Mouse (Mus musculus) CD4-positive, CD25-positive, alpha-beta regulatory T cell, adult 2 months (primary cell): ENCODE data around the gene Supt4a.

Experiments used
- DNase-seq: peaks from one replicate; pipeline ENCODE4 v3.0.0-alpha.2; 2012; ENCODE audit warnings: low read depth, low spot score

Gene Supt4a

DNA sequence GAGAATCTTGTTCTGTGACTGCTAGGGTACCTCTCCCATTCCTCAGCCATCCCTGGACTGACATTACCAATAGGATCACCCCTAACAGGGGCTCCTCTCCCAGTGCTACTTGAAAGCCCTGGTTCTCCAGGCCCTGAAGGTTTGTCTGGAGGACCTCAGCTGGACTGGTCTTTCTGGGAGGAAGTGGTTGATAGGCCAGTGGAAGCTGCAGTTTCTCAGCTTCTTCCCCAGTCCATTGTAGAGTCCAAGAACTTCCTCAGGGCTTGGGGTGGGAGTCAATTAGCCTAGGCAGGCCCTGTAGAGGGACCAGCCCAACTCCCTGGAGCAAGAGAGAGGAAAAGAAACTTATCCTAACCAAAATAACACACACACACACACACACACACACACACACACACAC is 11.8 kb upstream of the Supt4a start:
- no peak for DNase-seq

DNA sequence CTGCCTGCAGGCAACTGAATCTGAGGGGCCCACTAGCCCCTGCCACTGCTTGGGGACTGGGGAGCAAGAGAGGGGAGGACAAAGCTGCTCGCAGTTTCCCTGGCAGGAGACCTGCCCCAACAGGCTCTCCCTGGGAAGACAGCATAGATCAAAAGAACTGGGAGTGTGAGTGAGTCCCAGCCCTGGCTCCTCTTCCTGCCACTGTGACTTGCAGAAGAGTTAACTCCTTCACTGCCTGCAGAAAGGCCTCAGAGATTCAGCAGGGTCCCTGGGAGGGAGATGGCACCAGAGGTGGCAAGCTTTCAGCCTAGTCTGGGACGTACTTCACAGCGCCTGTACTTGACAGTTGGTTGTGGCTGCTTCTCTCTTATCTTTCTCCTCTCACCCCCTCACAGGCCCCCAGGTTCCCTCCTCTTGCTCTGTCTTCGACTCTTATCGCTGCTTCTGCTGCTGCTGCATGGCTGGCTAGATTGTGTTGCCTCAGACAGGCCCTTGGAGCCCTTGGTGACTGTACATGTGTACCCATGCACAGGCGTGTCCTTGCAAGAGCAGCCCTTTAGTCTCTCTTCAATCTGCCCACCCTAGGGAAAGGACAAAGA is 11.3 kb upstream of the Supt4a start:
- peak; percentile 44 for DNase-seq

- DNase-seq = no peak
Measured at GRCm38 (mm10) chr11:87727021-87727420, 10.3 kb upstream of the Supt4a start.

DNA sequence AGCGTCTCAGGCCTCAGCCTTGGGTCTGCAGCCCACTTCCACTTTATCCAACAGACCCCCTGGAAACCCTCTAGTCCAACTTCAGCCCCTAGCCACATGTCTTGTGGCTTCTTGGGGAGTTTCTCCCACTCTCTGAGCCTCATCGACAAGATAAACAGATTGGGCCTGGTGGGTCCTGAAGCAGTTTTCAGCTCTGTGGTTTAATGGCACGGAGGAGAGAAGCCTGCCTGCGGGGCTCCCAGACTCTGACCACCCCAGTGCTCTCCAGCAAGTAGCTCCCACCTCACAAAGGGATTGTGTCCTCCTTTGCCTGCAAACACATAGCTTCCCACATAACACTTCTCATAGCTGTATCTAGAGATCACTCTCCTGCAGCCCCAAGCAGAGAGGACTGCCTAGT is 9.9 kb upstream of the Supt4a start:
- DNase-seq = no peak

- DNase-seq = no peak
Measured at GRCm38 (mm10) chr11:87728850-87729592, 8.3 kb upstream of the Supt4a start.

- DNase-seq = no peak
Measured at GRCm38 (mm10) chr11:87729593-87730185, 7.7 kb upstream of the Supt4a start.

GRCm38 (mm10) chr11:87730652-87731310 is 6.6 kb upstream of the Supt4a start:
- no peak for DNase-seq

- peak; percentile 67 for DNase-seq
Measured at GRCm38 (mm10) chr11:87734346-87734745, 3.0 kb upstream of the Supt4a start.

GRCm38 (mm10) chr11:87735691-87736090 is 1.7 kb upstream of the Supt4a start:
- DNase-seq = peak; percentile 9

DNA sequence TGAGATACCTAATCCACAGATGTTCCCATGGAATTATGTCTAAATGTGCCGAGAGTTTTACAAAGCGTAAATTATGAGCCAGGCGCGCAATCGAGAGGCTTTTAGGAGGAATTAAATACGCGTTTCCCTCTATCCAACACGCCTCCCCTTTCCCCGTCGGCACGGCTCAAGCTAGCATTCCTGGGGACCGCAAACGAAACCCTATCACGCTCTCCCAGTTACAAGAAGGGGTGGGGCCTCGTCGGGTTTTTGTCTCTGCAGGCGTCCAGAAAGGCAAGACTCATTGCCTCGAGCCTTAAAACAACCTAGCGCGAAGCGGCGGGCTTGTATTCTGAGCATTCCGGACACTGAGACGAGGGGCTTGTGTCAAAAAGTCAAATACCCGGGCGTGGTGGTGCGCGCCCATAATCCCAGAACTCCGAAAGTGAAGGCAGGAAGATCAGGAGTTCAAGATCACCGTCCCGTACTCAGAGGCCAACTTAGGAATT is 661 bp upstream of the Supt4a start:
- DNase-seq = peak; percentile 69

- no peak for DNase-seq
Measured at GRCm38 (mm10) chr11:87743691-87744090, 6.3 kb downstream of the Supt4a start.

- DNase-seq = peak; percentile 94
Measured at GRCm38 (mm10) chr11:87744964-87745363, 7.6 kb downstream of the Supt4a start.

- peak; percentile 46 for DNase-seq
Measured at GRCm38 (mm10) chr11:87745632-87746555, 8.5 kb downstream of the Supt4a start.

DNA sequence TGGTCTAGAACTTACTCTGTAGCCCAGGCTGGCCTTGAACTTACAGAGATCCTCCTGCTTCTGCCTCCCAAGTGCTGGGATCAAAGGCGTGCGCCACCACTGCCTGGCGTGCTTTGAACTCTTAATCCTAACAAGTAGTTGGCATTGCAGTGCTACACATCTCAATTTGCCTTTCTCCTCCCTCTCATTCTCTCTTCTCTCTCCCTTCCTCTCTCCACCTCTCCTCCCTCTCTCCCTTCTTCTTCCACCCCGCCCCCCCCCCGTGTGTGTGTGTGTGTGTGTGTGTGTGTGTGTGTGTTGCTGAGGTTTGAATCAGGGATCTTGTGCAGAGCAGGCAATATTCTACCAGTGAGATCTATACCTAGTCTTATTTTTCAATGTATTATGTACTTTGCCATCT is 10.0 kb downstream of the Supt4a start:
- DNase-seq = no peak

DNA sequence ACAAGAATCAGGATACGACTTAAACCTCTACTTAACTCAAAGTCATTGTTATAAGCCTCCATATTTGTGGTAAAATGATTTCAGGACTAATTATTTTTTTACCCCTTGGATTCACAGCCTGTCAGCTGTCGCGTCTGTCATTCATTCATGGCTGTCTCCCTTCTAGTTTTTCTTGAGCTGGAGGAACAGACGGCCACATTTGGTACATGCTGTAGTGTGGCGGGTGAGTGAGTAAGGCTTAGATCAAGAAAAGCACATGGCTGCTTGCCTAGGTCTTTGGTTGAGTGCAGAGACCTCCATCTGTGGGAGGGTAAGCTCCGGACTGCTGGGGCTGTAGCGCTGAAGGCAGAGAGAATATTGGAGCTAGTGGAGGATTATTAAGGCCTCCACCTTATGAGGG is 10.4 kb downstream of the Supt4a start:
- DNase-seq = no peak

- peak; percentile 93 for DNase-seq
Measured at GRCm38 (mm10) chr11:87748132-87749119, 11.1 kb downstream of the Supt4a start.

GRCm38 (mm10) chr11:87749192-87750042 is 12.1 kb downstream of the Supt4a start:
- peak; percentile 96 for DNase-seq

DNA sequence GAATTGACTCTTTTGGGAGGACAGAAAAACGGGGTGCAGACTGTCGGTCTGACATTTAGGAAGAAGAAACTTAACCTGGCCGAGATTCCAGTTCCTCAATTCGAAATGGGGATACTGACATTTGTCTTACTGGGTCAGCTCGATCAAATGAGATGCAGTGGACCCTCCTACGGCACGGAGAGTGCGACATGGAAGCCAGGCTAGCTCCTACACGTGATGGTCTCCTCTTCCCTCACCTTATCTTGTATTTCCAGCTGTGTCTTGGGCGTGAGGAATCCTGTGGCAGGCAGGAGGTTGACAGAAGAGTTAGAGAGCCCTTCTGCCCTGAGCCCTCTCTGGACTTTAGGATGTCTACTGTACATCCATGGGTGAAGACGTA is 12.7 kb downstream of the Supt4a start:
- DNase-seq = peak; percentile 49

- DNase-seq = peak; percentile 84
Measured at GRCm38 (mm10) chr11:87750521-87750920, 13.2 kb downstream of the Supt4a start.
